Mouse (Mus musculus): ENCODE data around the gene Nkx2-5. TPM values are rescaled to one million over a fixed set of nuclear protein-coding genes. Genes with fewer than 3 reads are reported as not detected.

Nkx2-5 gene
- 0.09 TPM in 1 of 2 replicates, not detected in the other for polyA plus RNA-seq (2015; fragmentation: Nextera tagmentation; extraction: Ambion mirVana)

DNA sequence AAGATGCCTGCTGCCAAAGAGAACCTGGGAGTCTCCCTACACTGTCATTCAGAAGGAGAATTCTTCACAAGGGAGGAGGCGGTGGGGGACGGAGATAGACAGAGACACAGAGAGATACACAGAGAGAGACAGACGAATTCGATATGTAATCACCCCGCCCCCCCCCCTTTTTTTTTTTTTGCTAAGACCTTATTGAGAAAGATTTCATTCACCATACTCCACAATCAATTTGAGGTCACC, at the start of gene Nkx2-5:
Nkx2-5 (minus strand) TSS at position 101 of the 240 bp plus-strand sequence.
- Histone ChIP-seq H3K9me3 (no peaks in the 10 kb centered on the region), H3K27ac (replicated peaks) (no peak within 1 kb of the TSS), H3K9ac (no peak within 1 kb of the TSS), H3K36me3 (no peaks in the 10 kb centered on the region), H3K4me3 (no peak within 1 kb of the TSS; the same call in 1 of the 2 replicates), H3K27me3 (peaks cover 86% of the 10 kb centered on the region), H3K4me2 (no peak within 1 kb of the TSS), H3K4me1 (replicated peaks) (peaks cover 10% of the 10 kb centered on the region)
- WGBS, result 0% methylated on average over 5 of the region's 5 CpGs
- no peak for ATAC-seq (ENCODE audit: low FRiP score, low read depth)

DNA sequence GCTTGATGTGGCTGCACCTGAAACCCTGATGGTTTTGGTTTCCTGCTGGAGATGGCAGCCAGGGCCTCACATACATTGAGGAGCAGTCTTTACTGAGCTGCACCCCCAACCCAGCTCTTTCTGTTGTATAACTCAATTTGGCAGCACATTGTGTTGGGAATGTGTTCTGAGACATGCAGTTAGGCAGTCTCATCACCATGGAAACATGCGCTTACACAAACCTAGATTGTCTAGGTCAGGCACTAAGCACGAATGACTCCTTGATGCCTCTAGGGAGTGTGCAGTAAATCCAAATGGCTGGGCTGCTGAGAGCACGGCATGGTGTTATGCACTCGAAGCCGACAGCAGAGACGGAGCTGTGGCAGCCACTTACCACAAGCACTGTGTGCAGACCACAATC, 49.5 kb upstream of the Nkx2-5 start:
- H3K4me2 ChIP-seq, result no peak overlapping the region
- peaks cover 7% of the 10 kb centered on the region; the same call in 1 of the 2 replicates for H3K27me3 ChIP-seq
- H3K9ac ChIP-seq, result no peak overlapping the region
- H3K27ac ChIP-seq (replicated peaks), result no peak overlapping the region
- no peak overlapping the region for H3K4me3 ChIP-seq
- no peaks in the 10 kb centered on the region for H3K9me3 ChIP-seq
- H3K36me3 ChIP-seq, result no peaks in the 10 kb centered on the region
- H3K4me1 ChIP-seq (replicated peaks), result peaks cover 23% of the 10 kb centered on the region; the same call in 1 of the 2 replicates
- 62% methylated on average over 6 of the region's 6 CpGs for WGBS
- no peak for ATAC-seq (ENCODE audit: low FRiP score, low read depth)

DNA sequence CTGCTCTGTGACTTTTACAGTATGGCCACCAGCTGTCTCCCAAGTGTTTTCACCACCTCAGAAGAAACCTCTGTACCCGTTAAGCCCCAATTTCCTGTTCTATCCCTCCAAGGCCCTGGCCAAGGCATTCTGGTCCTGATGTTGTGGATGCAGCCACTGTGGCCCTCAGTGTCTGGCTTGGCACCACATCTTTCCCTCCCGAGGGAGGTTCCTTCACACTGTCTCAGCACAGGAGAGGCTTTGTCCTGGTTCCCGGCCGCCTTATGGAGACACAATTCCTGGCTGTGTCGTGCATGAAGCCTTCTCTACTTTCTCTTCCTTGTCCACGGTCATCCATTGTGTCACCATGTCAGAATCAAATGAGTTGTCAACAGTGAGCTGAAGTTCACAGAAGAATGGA, 48.7 kb upstream of the Nkx2-5 start:
- Histone ChIP-seq H3K4me3 (no peak overlapping the region), H3K27me3 (peaks cover 7% of the 10 kb centered on the region; the same call in 1 of the 2 replicates), H3K27ac (replicated peaks) (no peak overlapping the region), H3K4me2 (no peak overlapping the region), H3K36me3 (no peaks in the 10 kb centered on the region), H3K9ac (no peak overlapping the region), H3K4me1 (replicated peaks) (peaks cover 23% of the 10 kb centered on the region; the same call in 1 of the 2 replicates), H3K9me3 (no peaks in the 10 kb centered on the region)
- WGBS, result 38% methylated on average over 6 of the region's 6 CpGs
- ATAC-seq (ENCODE audit: low FRiP score, low read depth), result no peak

DNA sequence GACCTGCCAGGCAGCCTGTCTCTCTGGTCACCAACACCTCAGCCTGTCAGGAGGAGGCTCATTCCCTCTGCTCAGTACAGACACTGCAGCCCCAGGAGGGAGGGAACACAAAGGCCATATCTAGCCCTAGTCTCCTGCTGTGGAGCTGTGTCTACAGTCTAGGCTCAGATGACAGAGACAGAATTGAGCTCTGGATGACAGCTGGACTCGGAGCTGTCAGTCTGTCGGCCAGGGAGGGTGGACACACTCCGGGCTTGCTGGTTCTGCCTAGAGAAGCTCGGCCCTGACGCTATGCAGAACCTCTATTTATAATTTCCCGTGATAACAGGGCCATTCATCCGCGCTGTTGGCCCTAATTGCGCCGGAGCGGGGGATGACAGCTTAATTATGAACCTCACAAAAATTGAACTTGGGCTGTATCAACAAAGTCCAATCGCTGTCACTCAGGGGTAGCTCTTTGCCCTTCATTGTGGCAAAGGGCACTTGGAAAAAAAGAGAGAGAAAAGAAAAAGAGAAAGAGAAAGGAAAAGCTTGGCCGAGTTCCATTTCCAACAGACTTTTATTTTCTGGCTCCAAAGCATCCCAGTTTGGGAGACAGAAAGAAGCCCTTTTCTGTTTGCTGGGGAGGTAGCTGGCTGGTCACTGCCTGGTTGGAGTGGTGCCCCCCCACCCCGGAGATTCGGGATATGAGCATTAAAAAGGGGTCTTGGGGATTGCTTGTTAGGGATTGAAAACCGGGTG, 48.0 kb upstream of the Nkx2-5 start:
- H3K36me3 ChIP-seq, result no peaks in the 10 kb centered on the region
- no peaks in the 10 kb centered on the region for H3K9me3 ChIP-seq
- WGBS, result 31% methylated on average over 16 of the region's 16 CpGs
- no peak overlapping the region for H3K4me3 ChIP-seq
- H3K4me1 ChIP-seq (replicated peaks), result peaks cover 23% of the 10 kb centered on the region; the same call in 1 of the 2 replicates
- H3K27me3 ChIP-seq, result peaks cover 7% of the 10 kb centered on the region
- H3K27ac ChIP-seq (replicated peaks), result no peak overlapping the region
- H3K9ac ChIP-seq, result no peak overlapping the region
- H3K4me2 ChIP-seq, result no peak overlapping the region
- peak; percentile 65; the same call in 1 of the 2 replicates for ATAC-seq (ENCODE audit: low FRiP score, low read depth)

DNA sequence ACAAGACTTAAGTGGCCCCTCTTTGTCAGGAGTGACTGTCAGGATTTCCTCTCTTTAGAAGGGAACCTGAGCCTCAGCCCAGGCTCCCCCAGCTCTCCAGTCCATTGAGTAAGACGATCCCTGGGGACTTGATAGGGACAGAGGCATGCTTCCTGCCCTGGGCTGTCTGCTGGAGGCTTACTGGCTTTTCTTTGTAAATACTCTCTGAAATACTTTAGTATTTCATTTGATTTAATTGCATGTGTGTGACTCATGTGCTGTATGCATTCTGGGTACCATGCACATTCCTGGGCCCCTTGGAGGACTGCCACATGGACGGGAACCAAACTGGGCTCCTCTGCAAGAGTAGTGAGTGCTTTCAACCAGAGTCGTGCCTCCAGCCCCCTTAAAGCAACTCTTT, 43.1 kb upstream of the Nkx2-5 start:
- Histone ChIP-seq H3K9me3 (no peaks in the 10 kb centered on the region), H3K36me3 (no peaks in the 10 kb centered on the region), H3K9ac (no peak overlapping the region), H3K27ac (replicated peaks) (no peak overlapping the region), H3K4me1 (replicated peaks) (peaks cover 29% of the 10 kb centered on the region), H3K4me2 (no peak overlapping the region), H3K27me3 (no peaks in the 10 kb centered on the region; the same call in none of the 2 replicates), H3K4me3 (no peak overlapping the region)
- 31% methylated on average over 3 of the region's 3 CpGs for WGBS
- no peak for ATAC-seq (ENCODE audit: low FRiP score, low read depth)

DNA sequence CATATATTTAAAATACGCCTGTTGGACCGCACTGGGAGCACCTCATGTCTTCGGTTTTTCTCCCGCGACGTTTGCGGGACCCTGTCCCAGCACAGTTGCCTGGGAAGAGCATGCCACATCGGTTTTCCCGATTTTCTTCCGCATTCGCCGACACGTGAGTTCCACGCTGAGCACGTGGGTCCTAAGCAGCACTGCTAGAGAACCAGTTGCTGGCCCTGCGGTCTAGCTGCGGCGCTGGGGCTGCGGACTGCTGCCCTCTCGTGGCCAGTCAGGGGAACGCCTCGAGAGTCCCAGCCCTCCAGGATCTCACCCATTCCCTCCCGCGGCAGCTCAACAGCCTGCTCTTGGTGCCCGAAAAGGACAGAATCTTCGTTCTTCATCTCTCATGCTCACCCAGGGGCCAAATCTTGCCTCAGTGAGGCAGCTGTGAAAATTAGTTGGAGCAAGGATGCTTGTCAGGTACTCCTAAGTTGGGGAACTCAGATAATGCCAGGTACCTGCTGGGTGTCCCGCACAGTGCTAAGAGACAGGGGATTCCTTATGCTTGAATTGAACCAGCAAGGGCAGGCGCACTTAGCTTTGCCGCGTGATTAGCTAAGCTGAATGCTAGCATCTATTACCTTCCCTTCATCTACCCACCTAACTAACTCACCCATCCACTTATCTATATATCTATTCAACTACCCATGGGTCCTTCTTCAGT, 41.4 kb upstream of the Nkx2-5 start:
- Histone ChIP-seq H3K36me3 (no peaks in the 10 kb centered on the region), H3K4me3 (peak overlapping the region; percentile 37), H3K27ac (replicated peaks) (no peak overlapping the region), H3K4me1 (replicated peaks) (peaks cover 21% of the 10 kb centered on the region), H3K4me2 (peak overlapping the region; percentile 62), H3K27me3 (no peaks in the 10 kb centered on the region; the same call in none of the 2 replicates), H3K9ac (peak overlapping the region; percentile 22; the same call in 1 of the 2 replicates), H3K9me3 (no peaks in the 10 kb centered on the region)
- ATAC-seq (ENCODE audit: low FRiP score, low read depth), result peak; percentile 86
- WGBS, result 11% methylated on average over 30 of the region's 30 CpGs

DNA sequence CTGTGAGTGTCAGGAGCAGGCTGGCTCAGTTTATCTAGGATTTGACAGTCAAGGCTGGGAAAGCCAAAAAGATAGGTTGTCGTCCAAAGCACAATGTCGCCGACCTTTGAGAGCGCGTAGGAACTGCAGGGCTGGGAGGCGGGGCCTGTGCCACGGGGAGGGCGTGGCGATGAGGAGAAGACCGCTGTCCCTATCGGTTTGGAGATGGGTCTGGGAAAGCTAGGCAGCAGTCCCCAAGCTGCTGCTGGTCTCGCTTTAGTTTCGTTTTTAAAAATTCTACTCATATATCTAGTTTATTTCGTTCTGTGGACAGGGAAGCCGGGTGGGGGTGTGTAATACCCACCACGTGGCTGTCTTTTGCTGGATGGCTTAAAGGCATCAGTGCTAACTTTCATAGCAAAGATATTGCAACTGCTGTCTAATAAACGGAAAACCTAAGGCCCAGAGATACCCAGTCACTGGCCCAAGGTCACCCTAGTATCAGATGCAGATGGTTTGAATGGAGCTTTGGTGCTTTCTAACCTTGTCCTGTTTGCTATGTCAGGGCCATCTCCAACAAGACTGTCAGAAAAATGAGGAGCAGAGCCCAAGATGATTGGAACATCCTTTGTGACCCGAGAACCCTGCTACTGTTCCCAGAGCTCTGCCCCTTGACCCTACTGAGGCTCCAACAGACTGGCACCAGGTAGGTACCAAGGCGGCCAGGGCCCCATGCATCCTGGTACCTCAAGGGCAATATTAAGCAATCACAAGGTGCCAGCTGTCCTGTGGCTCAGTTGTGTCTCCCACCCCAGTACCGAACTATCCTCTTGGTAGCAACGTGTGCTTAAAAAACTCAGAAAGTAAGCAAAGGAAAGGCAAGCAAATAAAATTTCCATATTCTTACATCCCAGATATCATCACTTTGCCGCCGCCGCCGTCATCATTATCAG, 40.5 kb upstream of the Nkx2-5 start:
- Histone ChIP-seq H3K9me3 (no peaks in the 10 kb centered on the region), H3K9ac (peak overlapping the region; percentile 24; the same call in 1 of the 2 replicates), H3K27me3 (no peaks in the 10 kb centered on the region; the same call in none of the 2 replicates), H3K4me2 (peak overlapping the region; percentile 62), H3K4me3 (peak overlapping the region; percentile 37), H3K27ac (replicated peaks) (no peak overlapping the region), H3K36me3 (no peaks in the 10 kb centered on the region), H3K4me1 (replicated peaks) (peaks cover 21% of the 10 kb centered on the region)
- 23% methylated on average over 25 of the region's 25 CpGs for WGBS
- ATAC-seq (ENCODE audit: low FRiP score, low read depth), result peak; percentile 62

DNA sequence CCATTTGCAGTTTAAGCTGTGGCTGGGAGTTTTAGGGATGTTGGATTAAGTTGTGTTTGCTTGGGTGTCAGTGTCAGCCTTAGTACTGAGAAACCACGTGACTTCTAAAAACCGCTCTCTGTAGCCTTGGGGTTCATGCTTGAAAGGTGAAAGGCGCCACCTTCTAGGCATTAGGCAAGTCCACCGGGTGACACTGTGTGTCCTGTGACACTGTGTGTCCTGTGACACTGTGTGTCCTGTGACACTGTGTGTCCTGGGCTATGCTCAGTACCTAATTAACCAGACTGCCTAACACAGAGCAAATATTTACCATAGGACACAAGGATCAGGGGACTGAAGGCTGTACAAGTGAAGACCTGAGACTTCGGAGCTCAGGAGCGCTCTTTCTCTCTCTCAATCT, 38.8 kb upstream of the Nkx2-5 start:
- no peaks in the 10 kb centered on the region; the same call in none of the 2 replicates for H3K27me3 ChIP-seq
- 78% methylated on average over 6 of the region's 6 CpGs for WGBS
- peaks cover 21% of the 10 kb centered on the region for H3K4me1 ChIP-seq (replicated peaks)
- H3K36me3 ChIP-seq, result no peaks in the 10 kb centered on the region
- H3K9me3 ChIP-seq, result no peaks in the 10 kb centered on the region
- ATAC-seq (ENCODE audit: low FRiP score, low read depth), result no peak
- no peak overlapping the region for H3K9ac ChIP-seq
- H3K27ac ChIP-seq (replicated peaks), result no peak overlapping the region
- no peak overlapping the region for H3K4me3 ChIP-seq
- H3K4me2 ChIP-seq, result no peak overlapping the region

DNA sequence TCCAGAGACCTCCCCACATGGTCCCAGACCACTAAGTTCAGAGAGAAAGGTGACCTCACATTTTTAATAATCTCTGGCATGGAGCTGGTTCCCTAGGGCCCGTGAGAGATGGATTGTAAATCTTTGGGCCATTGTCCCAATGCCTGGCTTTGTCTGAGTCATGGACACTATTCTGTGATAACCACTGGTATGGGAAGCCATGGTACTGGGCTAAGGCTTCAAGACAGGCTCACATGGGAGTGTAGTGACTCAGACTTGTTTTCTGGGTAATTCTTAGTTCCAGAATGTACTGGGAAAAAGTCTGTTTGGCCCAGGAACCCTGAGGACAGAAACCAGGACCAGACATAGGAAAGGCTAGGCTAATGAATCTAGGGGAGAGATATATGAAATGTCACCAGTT, 37.9 kb upstream of the Nkx2-5 start:
- Histone ChIP-seq H3K9me3 (no peaks in the 10 kb centered on the region), H3K4me1 (replicated peaks) (peaks cover 21% of the 10 kb centered on the region), H3K27me3 (no peaks in the 10 kb centered on the region; the same call in 1 of the 2 replicates), H3K9ac (no peak overlapping the region), H3K4me3 (no peak overlapping the region), H3K4me2 (no peak overlapping the region), H3K36me3 (no peaks in the 10 kb centered on the region), H3K27ac (replicated peaks) (no peak overlapping the region)
- no peak for ATAC-seq (ENCODE audit: low FRiP score, low read depth)
- 88% methylated on average over 1 of the region's 1 CpGs for WGBS

DNA sequence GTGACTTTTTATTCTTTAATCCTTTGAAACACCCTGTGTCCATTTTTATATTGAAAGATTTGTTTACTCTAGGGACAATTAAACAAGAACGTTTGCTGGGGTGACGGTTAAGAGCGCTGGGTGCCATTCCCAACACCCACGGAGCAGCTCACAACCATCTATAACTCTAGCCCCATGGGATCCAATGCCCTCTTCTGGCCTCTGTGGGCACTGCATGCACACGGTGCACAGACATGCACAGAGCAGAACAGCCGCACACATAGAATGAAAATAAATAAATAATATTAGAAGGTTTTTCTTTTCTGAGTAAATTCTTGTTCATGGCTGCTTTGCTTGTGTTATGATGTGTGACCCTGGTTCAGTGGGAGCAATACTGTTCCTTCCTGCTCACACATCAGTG, 34.4 kb upstream of the Nkx2-5 start:
- no peak overlapping the region for H3K27ac ChIP-seq (replicated peaks)
- no peak for ATAC-seq (ENCODE audit: low FRiP score, low read depth)
- no peaks in the 10 kb centered on the region for H3K9me3 ChIP-seq
- H3K27me3 ChIP-seq, result no peaks in the 10 kb centered on the region; the same call in 1 of the 2 replicates
- H3K9ac ChIP-seq, result no peak overlapping the region
- H3K4me3 ChIP-seq, result no peak overlapping the region
- no peak overlapping the region for H3K4me2 ChIP-seq
- 92% methylated on average over 6 of the region's 6 CpGs for WGBS
- 0 out of 2 replicates have a peak, but pooled peaks cover 4% of the 10 kb centered on the region for H3K4me1 ChIP-seq (replicated peaks)
- H3K36me3 ChIP-seq, result no peaks in the 10 kb centered on the region

DNA sequence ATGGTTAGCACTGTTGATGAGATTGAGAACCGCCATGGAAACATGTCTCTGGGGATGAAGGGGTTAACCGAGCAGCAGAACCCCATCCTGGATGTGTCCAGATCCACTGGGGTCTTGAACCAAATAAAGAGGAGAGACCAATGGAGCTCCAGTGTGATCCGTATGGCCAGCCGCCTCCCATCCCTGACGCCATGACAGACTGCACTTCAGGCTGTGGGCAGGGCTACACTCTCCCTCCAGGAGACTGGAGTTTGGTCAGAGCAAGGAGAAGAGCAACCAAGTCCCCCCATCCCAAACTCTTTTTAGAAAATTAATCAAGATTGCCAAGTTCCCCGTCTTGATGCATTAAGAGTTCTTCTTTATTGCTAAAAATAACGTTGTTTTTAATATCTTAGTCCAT, 33.1 kb upstream of the Nkx2-5 start:
- Histone ChIP-seq H3K4me2 (no peak overlapping the region), H3K4me3 (no peak overlapping the region), H3K27ac (replicated peaks) (no peak overlapping the region), H3K9me3 (no peaks in the 10 kb centered on the region), H3K36me3 (no peaks in the 10 kb centered on the region), H3K4me1 (replicated peaks) (no peaks in the 10 kb centered on the region), H3K27me3 (no peaks in the 10 kb centered on the region), H3K9ac (no peak overlapping the region)
- no peak for ATAC-seq (ENCODE audit: low FRiP score, low read depth)
- 84% methylated on average over 7 of the region's 7 CpGs for WGBS
